Mouse (Mus musculus) gastrocnemius, postnatal 36 days (tissue): ENCODE results near the gene Itgad. TPM values are rescaled to one million over a fixed set of nuclear protein-coding genes. Genes with fewer than 3 reads are reported as not detected.
A peak's percentile ranks its signal among the peaks of the same experiment; 100 is the strongest.

Experiments
- DNase-seq, 2 experiments: peaks; one replicate each; pipeline ENCODE4 v3.0.0; 2022
- intact Hi-C: fragments of 180-260 bp; cut with DNase I; formaldehyde crosslinking; loops from one replicate; pipeline ENCODE4 v1.15.1; 2025
- total RNA-seq, 2 experiments: library from RNA; stranded (reverse); gene quantifications; 2 replicates each; pipeline ENCODE4 v1.2.3; 2021

Gene Itgad
- total RNA-seq, 2 experiments from 2014 or later = not detected

DNA sequence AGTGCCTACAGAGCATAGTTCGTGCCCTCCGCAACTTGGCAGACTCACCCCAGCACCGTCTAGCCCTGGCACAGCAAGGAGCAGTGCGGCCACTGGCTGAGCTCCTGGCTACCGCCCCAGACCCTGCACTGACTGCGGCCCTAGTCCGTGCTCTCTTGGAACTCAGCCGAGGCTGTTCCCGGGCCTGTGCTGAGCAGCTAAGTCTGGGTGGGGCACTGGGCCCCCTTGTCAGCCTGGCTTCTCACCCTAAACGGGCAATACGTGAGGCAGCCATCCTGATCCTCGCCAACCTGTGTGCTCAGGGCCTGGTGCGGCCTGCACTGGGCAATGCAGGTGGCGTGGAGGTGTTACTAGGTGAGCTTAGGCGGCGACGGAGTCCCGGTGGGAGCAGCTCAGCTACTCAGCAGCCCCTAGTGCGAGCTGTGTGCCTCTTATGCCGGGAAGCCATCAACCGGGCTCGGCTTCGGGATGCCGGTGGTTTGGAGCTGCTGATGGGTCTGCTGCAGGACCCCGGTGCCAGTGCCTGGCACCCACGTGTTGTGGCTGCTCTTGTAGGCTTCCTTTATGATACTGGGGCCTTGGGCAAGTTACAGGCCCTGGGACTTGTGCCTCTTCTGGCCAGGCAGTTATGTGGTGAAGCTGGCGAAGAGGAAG, 86.1 kb downstream of the Itgad start:
- intact Hi-C loops = loop anchor here (10.0 kb wide), 1 partner anchor 465 kb away; no protein-coding TSS in a partner anchor
- DNase-seq = no peak

DNA sequence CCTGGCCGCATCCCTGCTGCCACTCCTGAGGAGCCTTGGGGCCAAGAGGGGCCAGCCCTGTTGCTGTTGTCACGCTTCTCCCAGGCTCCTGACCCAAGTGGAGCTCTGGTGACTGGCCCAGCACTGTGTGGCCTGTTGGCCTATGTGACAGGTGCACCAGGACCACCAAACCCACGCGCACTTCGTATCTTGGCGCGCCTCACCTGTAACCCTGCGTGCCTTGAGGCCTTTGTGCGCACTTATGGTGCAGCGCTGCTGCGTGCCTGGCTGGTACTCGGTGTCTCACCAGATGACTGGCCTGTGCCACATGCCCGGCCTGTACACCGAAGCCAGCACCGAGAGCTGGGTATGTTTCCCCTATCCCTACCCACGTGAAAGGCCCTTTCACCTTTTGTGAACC, 88.2 kb downstream of the Itgad start:
- DNase-seq = no peak
- intact Hi-C loops = loop anchor here (10.0 kb wide), 1 partner anchor 462 kb away; no protein-coding TSS in a partner anchor

DNA sequence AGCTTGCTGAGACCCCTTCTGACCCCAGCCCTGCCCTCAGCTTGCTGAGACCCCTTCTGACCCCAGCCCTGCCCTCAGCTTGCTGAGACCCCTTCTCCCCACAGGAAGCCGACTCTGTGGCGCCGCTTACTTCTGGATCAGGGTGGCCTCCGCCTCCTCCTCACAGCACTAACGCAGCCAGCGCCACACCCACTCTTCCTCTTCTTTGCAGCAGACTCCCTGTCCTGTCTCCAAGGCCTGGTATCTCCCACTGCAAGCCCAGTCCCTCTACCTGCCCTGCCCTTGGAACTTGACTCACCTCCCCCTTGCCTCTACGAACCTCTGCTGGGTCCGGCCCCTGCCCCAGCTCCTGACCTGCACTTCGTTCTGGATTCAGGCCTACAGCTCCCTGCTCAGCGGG, 89.7 kb downstream of the Itgad start:
- DNase-seq = no peak
- intact Hi-C loops = loop anchor here (10.0 kb wide), 1 partner anchor 461 kb away; no protein-coding TSS in a partner anchor

DNA sequence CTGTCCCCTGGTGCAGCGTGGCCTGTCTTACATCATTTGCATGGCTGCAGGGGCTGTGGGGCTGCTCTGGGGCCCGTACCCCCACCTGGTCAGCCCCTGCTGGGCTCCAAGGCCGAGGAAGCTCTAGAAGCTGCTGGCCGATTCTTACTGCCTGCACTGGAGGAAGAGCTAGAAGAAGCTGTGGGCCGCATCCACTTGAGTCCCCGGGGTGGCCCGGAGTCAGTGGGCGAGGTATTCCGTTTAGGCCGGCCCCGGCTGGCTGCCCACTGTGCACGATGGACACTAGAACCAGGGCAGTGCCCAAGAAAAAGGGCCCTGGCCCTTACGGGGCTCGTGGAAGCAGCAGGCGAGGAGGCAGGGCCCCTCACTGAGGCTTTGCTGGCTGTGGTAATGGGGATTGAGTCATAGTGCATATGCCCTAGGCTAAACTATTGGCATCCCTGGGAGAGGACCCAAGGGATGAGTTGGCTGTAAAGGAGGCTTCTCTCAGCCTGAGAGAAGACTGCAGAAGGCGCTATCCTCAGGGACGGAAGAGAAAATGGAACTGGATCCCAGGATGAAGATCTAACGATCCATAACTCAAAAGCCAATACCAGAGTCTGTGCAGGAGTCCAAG, 90.3 kb downstream of the Itgad start:
- intact Hi-C loops = loop anchor here (5.0 to 10.0 kb wide), 2 partner anchors 53 to 460 kb away; partner anchors contain the start of gene BC017158
- DNase-seq = no peak

DNA sequence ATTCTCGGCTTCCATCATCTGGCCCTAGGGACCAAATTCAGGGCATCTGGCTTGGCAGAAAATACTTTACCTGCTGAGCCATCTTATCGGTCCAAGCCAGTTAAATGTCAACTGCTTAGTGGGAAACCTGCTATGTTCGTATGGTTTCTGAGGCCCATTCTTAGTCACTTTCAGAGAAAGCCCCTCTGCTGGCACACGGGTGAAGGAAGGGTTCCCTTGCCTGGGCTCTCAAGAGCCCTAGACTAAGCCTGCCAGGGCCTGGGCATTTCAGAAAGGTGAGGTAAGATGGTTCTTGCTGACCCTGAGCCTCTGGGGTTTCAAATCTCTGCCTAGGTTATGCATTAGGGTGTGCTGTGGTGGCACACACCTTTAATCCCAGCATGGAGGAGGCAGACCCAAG, 91.4 kb downstream of the Itgad start:
- DNase-seq = no peak
- intact Hi-C loops = loop anchor here (5.0 to 10.0 kb wide), 2 partner anchors 52 to 459 kb away; partner anchors contain the start of gene BC017158

DNA sequence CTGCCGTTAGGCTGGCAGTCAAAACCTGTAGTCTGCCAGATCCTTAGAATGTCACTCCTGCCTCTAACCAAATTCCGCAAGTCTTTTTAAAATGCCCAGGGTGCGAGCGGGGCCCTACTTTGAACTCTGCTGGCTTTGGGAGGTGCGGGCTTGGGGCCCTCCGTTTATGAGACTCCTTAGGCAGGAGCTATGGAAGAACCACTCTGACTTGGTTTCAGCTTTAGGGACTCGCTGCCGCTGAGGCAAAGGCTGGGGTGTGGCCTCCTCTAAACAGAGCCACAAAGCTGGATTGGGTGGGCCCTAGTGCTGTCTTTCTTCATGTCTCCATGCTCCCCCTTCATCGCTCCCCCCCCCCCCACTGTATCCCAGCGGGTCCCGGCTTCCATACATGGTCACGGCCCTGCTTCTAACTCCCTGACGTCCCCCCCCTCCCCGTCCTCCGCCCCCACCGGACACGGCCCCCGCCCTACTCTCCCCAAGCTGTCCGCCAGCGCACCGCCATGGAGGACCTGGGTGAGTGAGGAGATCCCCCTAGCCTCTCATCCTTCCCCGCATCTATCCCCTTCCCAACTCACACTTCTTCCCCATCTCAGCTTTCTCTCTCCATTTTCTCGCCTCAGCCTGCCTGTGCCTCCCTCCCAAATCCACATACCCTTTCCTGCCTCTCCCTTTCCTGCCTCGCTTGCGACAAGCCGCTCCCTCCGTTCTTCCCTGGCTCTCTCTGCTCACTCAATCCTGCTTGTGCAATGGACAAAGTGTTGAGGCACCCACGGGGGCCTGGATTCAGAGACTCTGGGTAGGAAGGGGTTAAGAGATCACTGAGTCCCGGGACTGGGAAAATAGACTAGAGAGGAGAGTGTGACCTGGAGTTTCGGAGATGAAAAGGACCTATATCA, 92.6 kb downstream of the Itgad start, which contains the start of gene Tgfb1i1:
TSS of gene Tgfb1i1 (plus strand) at position 317 of the 896 bp plus-strand sequence.
- intact Hi-C loops = loop anchor here (1.0 to 10.0 kb wide), 3 partner anchors 51 to 458 kb away; partner anchors contain the start of gene BC017158
- peak; percentile 46 to 57 for DNase-seq

DNA sequence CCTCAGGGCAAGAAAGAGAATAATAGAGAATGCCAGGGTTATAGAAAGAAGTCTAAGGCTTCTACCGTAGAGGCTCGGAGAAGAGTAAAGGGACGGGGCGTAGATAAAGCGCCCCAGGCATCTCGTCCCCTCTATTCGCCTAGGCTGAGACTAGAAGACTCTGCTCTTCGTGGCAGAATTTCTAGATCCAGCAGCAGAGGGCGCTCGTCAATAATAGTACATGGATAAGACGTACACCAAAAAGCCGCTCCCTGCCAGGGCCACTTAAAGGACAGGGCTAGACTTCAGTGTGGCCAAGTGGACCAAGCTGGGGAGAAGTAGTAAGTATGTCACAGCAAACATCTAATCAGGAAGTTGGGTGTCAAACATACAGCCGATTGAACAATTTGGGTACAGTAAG, 93.3 kb downstream of the Itgad start:
- peak; percentile 74 to 87 for DNase-seq
- intact Hi-C loops = loop anchor here (5.0 to 10.0 kb wide), 2 partner anchors 50 to 457 kb away; partner anchors contain the start of gene BC017158

DNA sequence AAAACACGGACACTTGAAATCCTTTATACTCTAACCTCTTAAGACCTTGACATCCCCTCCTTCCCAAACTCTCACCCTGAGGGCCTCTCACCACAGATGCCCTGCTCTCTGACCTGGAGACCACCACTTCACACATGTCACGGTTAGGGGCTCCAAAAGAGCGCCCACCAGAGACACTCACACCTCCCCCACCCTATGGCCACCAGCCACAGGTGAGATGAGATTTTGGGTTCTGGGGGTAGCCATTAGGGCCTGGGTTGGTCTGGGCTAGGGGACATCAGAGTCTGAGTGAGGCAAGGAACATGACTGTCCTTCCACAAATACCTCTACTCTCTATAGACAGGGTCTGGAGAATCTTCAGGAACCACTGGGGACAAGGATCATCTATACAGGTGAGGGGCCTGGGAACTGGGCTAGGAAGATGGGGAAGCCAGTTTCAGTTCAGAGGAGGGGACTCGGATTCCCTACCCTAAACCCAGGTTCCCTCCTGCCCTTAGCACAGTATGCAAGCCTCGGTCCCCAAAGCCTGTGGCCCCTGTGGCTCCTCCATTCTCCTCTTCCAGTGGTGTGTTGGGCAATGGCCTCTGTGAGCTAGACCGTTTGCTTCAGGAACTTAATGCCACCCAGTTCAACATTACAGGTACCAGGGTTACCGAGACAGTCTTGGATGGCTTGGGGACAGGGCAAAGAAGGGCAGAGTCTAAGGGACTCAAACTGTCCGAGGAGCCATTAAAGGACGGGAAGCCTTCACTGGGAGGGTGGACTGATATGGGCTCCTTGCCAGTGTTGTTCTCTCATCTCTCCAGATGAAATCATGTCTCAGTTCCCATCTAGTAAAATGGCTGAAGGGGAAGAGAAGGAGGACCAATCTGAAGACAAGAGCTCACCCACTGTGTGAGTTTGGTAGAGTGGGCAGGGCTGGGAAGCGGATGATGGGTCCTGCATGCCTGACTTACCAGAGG, 94.2 kb downstream of the Itgad start:
- intact Hi-C loops = loop anchor here (5.0 to 10.0 kb wide), 2 partner anchors 49 to 456 kb away; partner anchors contain the start of gene BC017158
- no peak for DNase-seq

DNA sequence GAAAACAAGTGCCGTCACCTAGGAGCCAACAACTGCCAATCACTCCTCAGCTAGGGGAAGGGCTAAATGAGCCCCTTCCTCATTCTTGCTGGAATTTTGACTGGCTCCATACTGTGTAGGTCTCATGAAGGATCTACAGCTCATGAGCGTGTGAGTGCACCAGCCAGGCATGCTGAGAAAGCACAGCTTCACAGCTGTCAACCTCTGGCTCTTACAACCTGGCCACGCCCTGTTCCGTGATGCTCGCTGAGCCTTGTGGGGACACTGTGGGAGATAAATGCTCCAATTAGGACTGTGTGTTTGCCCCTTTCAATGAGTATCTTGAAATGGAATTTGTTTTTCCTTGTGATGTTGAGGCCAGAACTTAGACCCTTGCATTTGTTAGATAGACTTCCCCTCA, 95.8 kb downstream of the Itgad start:
- DNase-seq = no peak
- intact Hi-C loops = loop anchor here (5.0 to 10.0 kb wide), 2 partner anchors 47 to 455 kb away; partner anchors contain the start of gene BC017158

DNA sequence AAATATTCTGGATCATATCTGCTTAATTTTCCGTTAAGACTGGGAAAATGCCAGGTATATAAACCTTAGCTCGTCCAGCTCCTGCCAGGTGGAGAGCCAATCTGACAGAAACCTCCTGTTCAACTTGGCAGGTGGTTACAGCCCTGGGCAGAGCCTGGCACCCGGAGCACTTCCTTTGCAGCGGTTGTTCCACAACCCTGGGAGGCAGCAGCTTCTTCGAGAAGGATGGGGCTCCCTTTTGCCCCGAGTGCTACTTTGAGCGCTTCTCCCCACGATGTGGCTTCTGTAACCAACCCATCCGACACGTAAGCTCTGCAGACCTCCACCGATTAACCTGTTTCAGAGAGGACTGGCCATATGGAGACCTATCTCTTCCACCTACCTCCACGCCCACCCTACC, 97.8 kb downstream of the Itgad start:
- DNase-seq = no peak
- intact Hi-C loops = no loop called here

DNA sequence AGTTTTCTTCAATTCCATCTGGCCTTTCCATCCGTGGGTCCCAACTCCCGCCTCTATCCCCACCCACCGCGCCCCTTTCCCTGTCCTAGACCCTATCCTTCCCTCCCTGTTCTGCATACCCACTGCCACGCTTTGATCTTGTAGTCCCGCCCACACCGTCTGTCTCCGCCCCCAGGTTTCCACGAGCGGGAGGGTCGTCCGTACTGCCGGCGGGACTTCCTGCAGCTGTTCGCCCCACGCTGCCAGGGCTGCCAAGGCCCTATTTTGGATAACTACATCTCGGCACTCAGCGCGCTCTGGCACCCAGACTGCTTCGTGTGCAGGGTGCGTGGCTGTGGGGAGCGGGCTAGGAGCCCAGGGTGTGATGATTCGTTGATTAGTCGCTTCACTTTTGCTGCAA, 98.4 kb downstream of the Itgad start:
- intact Hi-C loops = no loop called here
- DNase-seq = no peak

DNA sequence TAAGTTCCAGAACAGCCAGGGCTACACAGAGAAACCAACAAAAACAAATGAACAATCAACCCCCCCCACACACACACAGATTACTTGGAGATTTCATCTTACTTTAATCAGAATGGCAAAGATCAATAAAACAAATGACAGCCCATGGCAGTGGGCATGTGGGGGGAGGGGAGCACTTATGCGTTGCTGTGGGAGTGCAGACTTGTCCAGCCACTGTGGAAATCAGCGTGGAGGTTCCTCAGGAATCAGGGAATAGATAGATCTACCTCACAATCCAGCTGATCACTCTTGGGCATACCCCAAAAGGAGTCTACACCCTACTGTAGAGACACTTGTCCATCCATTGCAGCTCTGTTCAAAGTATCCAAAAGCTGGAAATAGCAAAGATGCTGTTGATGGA, 100.8 kb downstream of the Itgad start:
- no peak for DNase-seq
- intact Hi-C loops = no loop called here

DNA sequence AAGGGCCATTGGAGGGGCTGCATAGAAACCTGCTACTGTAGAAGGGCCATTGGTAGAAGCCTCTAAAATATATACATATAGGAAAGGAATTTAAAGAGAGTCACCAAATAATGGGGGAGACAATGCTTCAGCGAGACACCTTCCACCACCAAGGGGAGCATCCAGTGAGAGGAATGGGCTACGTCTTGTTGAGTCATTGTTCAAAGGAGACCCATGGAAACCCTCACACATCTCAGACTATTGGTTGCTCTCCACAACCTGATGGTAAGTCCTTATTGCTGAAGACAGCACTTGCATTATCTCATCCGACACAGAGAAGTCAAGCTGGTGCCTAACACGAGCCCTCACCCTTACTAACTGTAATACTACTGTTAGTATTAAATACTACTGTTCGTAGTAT, 101.6 kb downstream of the Itgad start:
- intact Hi-C loops = no loop called here
- no peak for DNase-seq

DNA sequence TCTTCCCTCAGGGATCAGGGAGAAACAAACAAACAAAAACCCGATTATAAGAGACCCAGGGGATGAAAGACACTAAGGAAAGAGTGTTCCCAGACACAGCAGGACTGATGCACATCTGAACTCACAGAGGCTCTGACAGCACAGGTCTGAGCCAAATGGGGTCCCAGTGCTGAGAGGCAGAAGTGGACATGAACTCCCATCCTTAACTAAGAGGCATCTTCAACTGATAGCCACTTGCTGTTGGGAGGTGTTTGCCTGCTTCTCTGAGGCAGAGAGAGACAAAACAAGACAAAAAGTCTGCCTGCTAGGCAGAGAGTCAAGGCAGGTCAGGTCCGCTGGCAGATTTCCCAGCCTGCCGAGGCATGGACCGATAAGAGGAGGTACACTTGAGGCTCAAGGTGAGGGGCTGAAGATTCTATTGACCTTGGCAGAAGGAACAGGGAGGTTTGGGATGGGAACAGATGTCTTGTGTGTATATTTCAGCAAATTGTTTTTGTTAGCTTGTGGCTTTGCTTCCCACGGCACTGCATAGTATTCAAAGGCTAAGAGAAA, 102.7 kb downstream of the Itgad start:
- no peak for DNase-seq
- intact Hi-C loops = no loop called here

DNA sequence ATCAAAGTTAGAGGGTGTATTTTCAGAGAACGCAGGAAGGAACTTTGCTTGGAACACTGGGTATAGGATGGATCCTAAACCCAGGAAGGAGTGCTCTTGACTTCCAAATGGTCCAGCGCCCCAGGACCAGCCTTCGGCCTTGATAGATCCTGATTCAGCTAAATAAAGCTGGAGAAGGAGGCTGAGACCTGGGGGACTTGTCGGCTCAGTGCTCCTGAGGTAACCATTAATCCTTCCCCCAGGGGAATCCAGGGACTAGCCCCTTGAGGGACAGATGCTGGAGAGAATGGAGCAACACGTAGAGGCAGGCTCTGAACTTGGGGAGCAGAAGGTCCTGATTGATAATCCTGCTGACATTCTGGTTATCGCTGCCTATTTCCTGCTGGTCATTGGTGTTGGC, 111.2 kb downstream of the Itgad start, which contains the start of gene Slc5a2:
TSS of gene Slc5a2 (plus strand) at position 247 of the 400 bp plus-strand sequence.
- intact Hi-C loops = no loop called here
- DNase-seq = no peak

DNA sequence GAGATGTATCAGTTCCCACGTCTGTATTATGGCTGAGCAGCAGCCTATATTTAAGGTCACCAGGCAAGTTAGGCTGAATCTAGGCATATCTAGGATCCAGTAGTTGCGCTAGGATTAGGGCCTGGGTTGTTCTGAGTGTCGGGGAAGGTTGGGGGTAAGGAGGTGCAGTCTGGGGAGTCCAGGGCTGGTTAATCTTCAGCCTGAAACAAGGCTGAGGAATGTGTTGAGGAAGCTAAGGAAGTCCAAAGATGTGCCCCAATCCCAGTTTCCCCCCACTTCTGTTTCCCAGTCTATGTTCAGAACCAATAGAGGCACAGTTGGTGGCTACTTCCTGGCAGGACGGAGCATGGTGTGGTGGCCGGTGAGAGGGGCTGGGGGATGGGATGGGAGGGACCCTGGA, 111.9 kb downstream of the Itgad start:
- intact Hi-C loops = no loop called here
- DNase-seq = no peak

DNA sequence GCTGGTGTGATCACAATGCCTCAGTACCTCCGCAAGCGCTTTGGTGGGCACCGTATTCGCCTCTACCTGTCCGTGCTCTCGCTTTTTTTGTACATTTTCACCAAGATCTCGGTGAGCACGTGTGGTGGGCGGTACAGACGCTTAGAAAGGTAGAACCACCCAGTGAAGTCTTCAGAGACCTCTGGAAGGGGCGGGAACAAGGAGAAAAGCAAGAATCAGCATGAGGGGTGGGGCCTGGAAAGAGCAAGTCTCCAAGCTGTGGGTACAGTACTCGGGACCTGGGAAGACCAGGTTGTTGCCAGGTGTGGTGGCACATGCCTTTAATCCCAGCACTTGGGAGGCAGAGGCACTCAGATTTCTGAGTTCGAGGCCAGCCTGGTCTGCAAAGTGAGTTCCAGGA, 113.2 kb downstream of the Itgad start:
- intact Hi-C loops = no loop called here

DNA sequence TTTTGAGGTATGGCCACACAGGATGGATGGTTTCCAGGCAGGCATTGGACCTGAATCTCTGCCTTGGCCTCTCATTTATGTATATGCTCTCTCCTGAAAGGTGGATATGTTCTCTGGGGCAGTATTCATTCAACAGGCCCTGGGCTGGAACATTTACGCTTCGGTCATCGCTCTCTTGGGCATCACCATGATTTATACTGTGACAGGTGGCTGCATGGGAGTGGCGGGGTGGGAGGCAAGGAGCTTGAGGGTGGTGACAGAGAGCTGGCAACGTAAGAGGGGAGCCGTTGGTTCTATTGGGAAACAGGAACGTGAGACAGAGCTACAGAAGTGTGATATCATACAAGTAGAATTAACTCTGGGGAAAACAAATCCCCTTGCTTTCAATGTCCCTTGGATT, 113.6 kb downstream of the Itgad start:
- intact Hi-C loops = no loop called here
- no peak for DNase-seq

More for the DNA sequence above, 113.2 kb downstream of the Itgad start:
- DNase-seq = no peak

DNA sequence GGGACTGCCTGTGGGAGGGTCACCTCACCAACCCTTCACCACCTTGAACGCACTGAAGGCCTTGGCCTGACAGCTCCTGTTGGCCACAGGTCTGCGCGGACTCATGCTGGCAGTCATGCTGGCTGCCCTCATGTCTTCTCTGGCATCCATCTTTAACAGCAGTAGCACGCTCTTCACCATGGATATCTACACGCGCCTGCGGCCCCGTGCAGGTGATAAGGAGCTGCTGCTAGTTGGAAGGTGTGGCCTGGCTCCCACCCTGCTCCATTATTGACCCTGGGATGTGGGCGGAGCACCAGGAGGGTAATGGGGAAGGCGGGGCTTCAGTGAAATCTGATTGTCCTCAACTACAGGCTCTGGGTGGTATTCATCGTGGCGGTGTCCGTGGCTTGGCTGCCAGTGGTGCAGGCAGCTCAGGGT, 116.3 kb downstream of the Itgad start:
- intact Hi-C loops = no loop called here

More for the DNA sequence above, 116.3 kb downstream of the Itgad start:
- no peak for DNase-seq
